Mouse (Mus musculus) spleen, postnatal 10 days (tissue): ENCODE data around the gene Aars2.

Source experiments
- DNase-seq, 2 experiments: peaks; one replicate each; pipeline ENCODE4 v3.0.0; 2021 to 2022; ENCODE audit warnings: low spot score in 2 of 2

The Aars2 gene

GRCm38 (mm10) chr17:45557246-45557824, 50.7 kb downstream of the Aars2 start:
- DNase-seq = peak in 1 of 2 experiments; percentile 45

- DNase-seq = peak; percentile 40 to 53
Observed at GRCm38 (mm10) chr17:45557998-45558862, 51.6 kb downstream of the Aars2 start.

- DNase-seq = no peak
Observed at GRCm38 (mm10) chr17:45559732-45560525, 53.3 kb downstream of the Aars2 start.

- DNase-seq = no peak
Observed at GRCm38 (mm10) chr17:45563216-45563615, 56.6 kb downstream of the Aars2 start.

- peak; percentile 73 to 89 for DNase-seq
Observed at GRCm38 (mm10) chr17:45563655-45564530, 57.3 kb downstream of the Aars2 start, which contains the start of gene Slc35b2. TSS of gene Slc35b2 (plus strand) at chr17:45563874.

- DNase-seq = no peak
Observed at GRCm38 (mm10) chr17:45564531-45565084, 58.0 kb downstream of the Aars2 start.

- no peak for DNase-seq
Observed at GRCm38 (mm10) chr17:45565103-45565502, 58.5 kb downstream of the Aars2 start.

- no peak for DNase-seq
Observed at GRCm38 (mm10) chr17:45566031-45566359, 59.4 kb downstream of the Aars2 start.

GRCm38 (mm10) chr17:45566360-45567161, 59.9 kb downstream of the Aars2 start:
- DNase-seq = no peak

GRCm38 (mm10) chr17:45567162-45567601, 60.5 kb downstream of the Aars2 start:
- DNase-seq = no peak

GRCm38 (mm10) chr17:45568990-45569389, 62.3 kb downstream of the Aars2 start:
- no peak for DNase-seq

GRCm38 (mm10) chr17:45569999-45570398, 63.4 kb downstream of the Aars2 start:
- DNase-seq = no peak
